Mouse (Mus musculus) kidney, adult 2 months (tissue): ENCODE measurements around the gene Olfr1358. TPM values are rescaled to one million over a fixed set of nuclear protein-coding genes. Genes with fewer than 3 reads are reported as not detected.
"Not testable (repeated sequence)": the region's sequence is repeated elsewhere in the genome, so short reads cannot be mapped to it uniquely, and the experiment has no call there.

ENCODE experiments used
- DNase-seq: peaks from one replicate; pipeline ENCODE4 v3.0.0; 2021
- H3K27ac ChIP-seq: fragments of 200-500 bp; 2 replicates; pipeline ENCODE4 v1.5.1; 2012; ENCODE audit warnings: low read depth, low read length, control low read depth, inconsistent platforms; ENCODE audit not compliant: insufficient read depth
- H3K27me3 ChIP-seq: fragments of 200-500 bp; replicated peaks from 2 replicates; pipeline ENCODE4 v1.6.1; 2012; ENCODE audit warnings: mild to moderate bottlenecking, moderate library complexity, low read length, inconsistent platforms; ENCODE audit not compliant: control insufficient read depth, insufficient read depth
- H3K36me3 ChIP-seq: fragments of 200-500 bp; 2 replicates; pipeline ENCODE4 v1.6.1; 2012; ENCODE audit warnings: mild to moderate bottlenecking, moderate library complexity, low read length, inconsistent platforms; ENCODE audit not compliant: control insufficient read depth, insufficient read depth
- H3K4me1 ChIP-seq: fragments of 200-500 bp; 2 replicates; pipeline ENCODE4 v1.6.1; 2011; ENCODE audit warnings: low read length; ENCODE audit not compliant: control insufficient read depth, insufficient read depth
- H3K4me3 ChIP-seq: fragments of 200-500 bp; 2 replicates; pipeline ENCODE4 v1.5.1; 2011; ENCODE audit warnings: mild to moderate bottlenecking, low read depth, low read length, control low read depth; ENCODE audit not compliant: insufficient read depth
- CTCF ChIP-seq: fragments of 200-500 bp; conservative IDR thresholded peaks from 2 replicates; pipeline ENCODE4 v1.5.1; 2011; ENCODE audit warnings: low read depth, mild to moderate bottlenecking, control low read depth, low read length, moderate library complexity, mixed read lengths; ENCODE audit not compliant: insufficient read depth, insufficient read length
- POLR2A ChIP-seq: fragments of 200-500 bp; IDR thresholded peaks from one replicate; pipeline ENCODE4 v1.6.1; 2011; ENCODE audit warnings: low read depth, low read length, control low read depth
- WGBS: fragments of 180-500 bp; shearing (Covaris S2); methylation state at CpG from one replicate; pipeline ENCODE4 v1.1.7; 2018; 5-methylcytosine and 5-hydroxymethylcytosine counted together
- polyA plus RNA-seq: library from polyadenylated mRNA; depleted of rRNA; stranded (reverse); fragments of >200 nt; gene quantifications from 2 replicates; pipeline ENCODE4 v1.2.3, GENCODE M21; 2012; rRNA removed

Gene Olfr1358
- polyA plus RNA-seq, 1 experiment, result not detected

DNA sequence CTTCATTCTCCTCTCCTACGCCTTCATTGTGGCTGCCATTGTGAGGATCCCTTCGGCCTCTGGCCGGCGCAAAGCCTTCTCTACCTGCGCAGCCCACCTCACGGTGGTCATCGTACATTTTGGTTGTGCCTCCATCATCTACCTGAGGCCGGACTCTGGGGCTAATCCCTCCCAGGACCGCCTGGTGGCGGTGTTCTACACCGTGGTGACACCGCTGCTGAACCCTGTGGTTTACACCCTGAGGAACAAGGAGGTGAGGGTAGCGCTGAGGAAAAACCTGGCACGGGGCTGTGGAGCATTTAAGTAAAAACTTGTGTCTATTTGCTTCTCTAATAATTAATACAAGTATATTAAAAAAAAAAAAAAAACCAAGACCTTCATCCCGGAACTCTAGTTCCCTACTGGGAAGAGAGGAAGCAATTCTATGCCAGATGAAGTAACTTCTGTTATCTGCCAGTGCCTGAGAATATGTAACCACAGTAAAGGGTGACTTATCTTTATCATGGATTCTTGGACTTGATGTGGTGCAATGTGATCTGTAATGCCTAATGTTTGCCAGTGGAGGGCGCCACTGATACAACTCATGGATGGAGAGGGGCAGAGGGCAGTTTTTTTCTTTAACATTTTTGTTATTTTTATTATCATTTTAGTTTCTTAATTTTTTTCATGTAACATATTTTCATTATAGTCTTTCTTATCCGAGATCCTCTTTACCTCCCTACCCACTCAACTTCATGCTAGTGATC lies 3.2 kb downstream of the Olfr1358 start:
- no peak overlapping the region for H3K27ac ChIP-seq
- no peaks in the 10 kb centered on the region for H3K4me1 ChIP-seq
- DNase-seq, result peak; percentile 11
- WGBS, result 54% methylated on average over 17 of the region's 17 CpGs
- H3K36me3 ChIP-seq, result no peaks in the 10 kb centered on the region
- no peak overlapping the region for H3K4me3 ChIP-seq
- H3K27me3 ChIP-seq, result no peaks in the 10 kb centered on the region; the same call in 1 of the 2 replicates
- TF ChIP-seq CTCF (peak; percentile 50), POLR2A (no peak)

DNA sequence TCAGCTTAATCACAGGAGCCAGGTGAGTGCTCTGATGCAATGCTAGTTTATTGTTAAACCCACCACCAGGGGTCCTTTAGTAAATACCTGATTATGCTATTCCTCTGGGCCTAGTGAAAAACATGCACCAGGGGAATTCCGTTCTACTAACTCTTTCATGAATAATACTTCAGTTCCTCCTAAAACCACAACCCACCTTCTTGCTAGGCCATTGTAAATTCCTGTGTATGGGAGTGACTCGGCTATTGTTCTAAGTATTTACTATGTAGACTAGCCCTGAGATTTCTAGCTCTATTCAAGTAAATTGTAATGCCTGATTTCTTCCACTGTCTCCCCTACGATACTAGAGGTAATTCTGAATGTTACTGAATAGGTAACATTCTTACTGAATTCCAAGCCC lies 7.8 kb downstream of the Olfr1358 start:
- not testable (repeated sequence) for DNase-seq, H3K4me1 ChIP-seq, H3K4me3 ChIP-seq, H3K27ac ChIP-seq, H3K27me3 ChIP-seq, H3K36me3 ChIP-seq
- WGBS, result 60% methylated on average over 3 of the region's 3 CpGs

GRCm38 (mm10) chr10:78525511-78525910 lies 8.3 kb downstream of the Olfr1358 start:
- no peaks in the 10 kb centered on the region for H3K4me1 ChIP-seq
- TF ChIP-seq CTCF, result no peak
- no peak for TF ChIP-seq POLR2A

GRCm38 (mm10) chr10:78540943-78541342 lies 23.7 kb downstream of the Olfr1358 start:
- TF ChIP-seq POLR2A (no peak), CTCF (peak; percentile 65)
- no peak overlapping the region for H3K27ac ChIP-seq
- no peak overlapping the region for H3K4me3 ChIP-seq
- no peaks in the 10 kb centered on the region for H3K4me1 ChIP-seq
- peak; percentile 60 for DNase-seq
- WGBS, result 50% methylated on average over 2 of the region's 2 CpGs
- H3K36me3 ChIP-seq, result no peaks in the 10 kb centered on the region
- no peaks in the 10 kb centered on the region for H3K27me3 ChIP-seq

More at GRCm38 (mm10) chr10:78525511-78525910, 8.3 kb downstream of the Olfr1358 start:
- WGBS, result 42% methylated on average over 4 of the region's 4 CpGs
- peak; percentile 62 for DNase-seq
- no peaks in the 10 kb centered on the region; the same call in 1 of the 2 replicates for H3K27me3 ChIP-seq
- no peak overlapping the region for H3K27ac ChIP-seq
- H3K36me3 ChIP-seq, result no peaks in the 10 kb centered on the region
- H3K4me3 ChIP-seq, result no peak overlapping the region

GRCm38 (mm10) chr10:78565070-78565469 lies 47.8 kb downstream of the Olfr1358 start:
- DNase-seq, result no peak
- Histone ChIP-seq H3K4me1 (no peaks in the 10 kb centered on the region), H3K27ac (no peak overlapping the region), H3K36me3 (no peaks in the 10 kb centered on the region), H3K4me3 (no peak overlapping the region), H3K27me3 (no peaks in the 10 kb centered on the region)
- TF ChIP-seq CTCF, result no peak
- TF ChIP-seq POLR2A, result no peak
- WGBS, result 78% methylated on average over 1 of the region's 1 CpGs

GRCm38 (mm10) chr10:78569191-78569590 lies 52.0 kb downstream of the Olfr1358 start:
- H3K4me1 ChIP-seq, result no peaks in the 10 kb centered on the region; the same call in 1 of the 2 replicates
- no peaks in the 10 kb centered on the region for H3K27me3 ChIP-seq
- DNase-seq, result no peak
- H3K36me3 ChIP-seq, result no peaks in the 10 kb centered on the region
- H3K27ac ChIP-seq, result no peak overlapping the region
- TF ChIP-seq POLR2A, result no peak
- TF ChIP-seq CTCF, result no peak
- no peak overlapping the region for H3K4me3 ChIP-seq
- 75% methylated on average over 3 of the region's 3 CpGs for WGBS

GRCm38 (mm10) chr10:78569686-78570085 lies 52.5 kb downstream of the Olfr1358 start:
- H3K27ac ChIP-seq, result no peak overlapping the region
- TF ChIP-seq CTCF, result no peak
- no peak for TF ChIP-seq POLR2A
- H3K4me1 ChIP-seq, result no peaks in the 10 kb centered on the region; the same call in 1 of the 2 replicates
- no peaks in the 10 kb centered on the region for H3K36me3 ChIP-seq
- 43% methylated on average over 3 of the region's 3 CpGs for WGBS
- no peaks in the 10 kb centered on the region for H3K27me3 ChIP-seq
- no peak overlapping the region for H3K4me3 ChIP-seq
- no peak for DNase-seq

Other genes with a start within 250 kb of the Olfr1358 start
- gene Agpat3, start 164.9 kb upstream of the Olfr1358 start, polyA plus RNA-seq, result 460 and 530 TPM in 2 replicates
- gene Rrp1, start 104.4 kb upstream of the Olfr1358 start, polyA plus RNA-seq, result 58.2 and 80.3 TPM in 2 replicates
- 101 and 115 TPM in 2 replicates for gene Cstb, start 91.8 kb upstream of the Olfr1358 start, polyA plus RNA-seq
- gene Pdxk, start 52.5 kb upstream of the Olfr1358 start, polyA plus RNA-seq, result 107 TPM in 2 replicates
- gene Ilvbl, start 56.9 kb downstream of the Olfr1358 start, polyA plus RNA-seq, result 53.5 and 60.6 TPM in 2 replicates
- 23.6 and 28.8 TPM in 2 replicates for gene Syde1, start 74.5 kb downstream of the Olfr1358 start, polyA plus RNA-seq
- not detected in 2 replicates for gene Olfr1357, start 100.6 kb downstream of the Olfr1358 start, polyA plus RNA-seq
- not detected in 2 replicates for gene Casp14, start 200.9 kb downstream of the Olfr1358 start, polyA plus RNA-seq
- gene Ccdc105, start 235.6 kb downstream of the Olfr1358 start, polyA plus RNA-seq, result not detected in 2 replicates